Mouse (Mus musculus): ENCODE results near the gene Tex45. TPM values are rescaled to one million over a fixed set of nuclear protein-coding genes. Genes with fewer than 3 reads are reported as not detected.

Gene Tex45
- polyA plus RNA-seq, 1 experiment = not detected

DNA sequence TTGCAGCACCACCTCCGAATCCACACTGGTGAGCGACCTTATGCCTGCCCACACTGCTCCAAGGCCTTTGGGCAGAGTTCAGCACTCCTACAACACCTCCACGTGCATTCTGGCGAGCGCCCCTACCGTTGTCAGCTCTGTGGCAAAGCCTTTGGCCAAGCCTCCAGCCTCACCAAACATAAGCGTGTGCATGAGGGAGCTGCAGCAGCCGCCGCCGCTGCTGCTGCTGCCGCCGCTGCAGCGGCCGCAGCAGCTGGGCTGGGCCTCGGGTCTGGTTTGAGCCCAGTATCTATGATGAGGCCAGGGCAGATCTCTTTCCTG, 25.7 kb downstream of the Tex45 start:
- Histone ChIP-seq H3K4me3 (replicated peaks) (no peak overlapping the region), H3K9me3 (ENCODE audit: control insufficient read depth, low read length) (peaks cover 10% of the 10 kb centered on the region), H3K27me3 (ENCODE audit: control insufficient read depth) (peaks cover 24% of the 10 kb centered on the region), H3K36me3 (ENCODE audit: control insufficient read depth) (peaks cover 10% of the 10 kb centered on the region), H3K4me1 (ENCODE audit: control insufficient read depth) (peaks cover 51% of the 10 kb centered on the region)
- TF ChIP-seq TAL1 (IDR thresholded peaks at IDR 0.05; ENCODE audit: low read length) = no peak
- no peak for TF ChIP-seq GATA1 (IDR thresholded peaks at IDR 0.05; ENCODE audit: low read length)

DNA sequence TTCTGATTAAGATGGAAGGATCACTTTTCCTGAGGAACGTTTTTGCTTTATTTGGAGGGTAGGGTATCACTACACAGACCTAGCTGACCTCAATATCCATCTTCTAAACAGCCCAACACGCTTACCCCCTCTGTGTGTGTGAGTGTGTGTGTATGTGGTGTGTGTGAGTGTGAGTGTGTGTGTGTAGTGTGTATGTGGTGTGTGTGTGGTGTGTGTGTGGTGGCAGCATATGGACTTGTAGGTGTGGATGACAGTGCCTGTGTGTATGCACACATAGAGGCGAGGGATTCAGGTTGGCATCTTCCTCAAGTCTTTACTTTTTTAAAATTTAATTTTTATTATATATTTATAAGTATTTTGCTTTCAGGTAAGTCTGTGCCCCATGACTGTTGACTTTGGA, 27.9 kb downstream of the Tex45 start:
- peaks cover 10% of the 10 kb centered on the region for H3K36me3 ChIP-seq (ENCODE audit: control insufficient read depth)
- TF ChIP-seq GATA1 (IDR thresholded peaks at IDR 0.05; ENCODE audit: low read length) (no peak), TAL1 (IDR thresholded peaks at IDR 0.05; ENCODE audit: low read length) (no peak)
- no peak overlapping the region for H3K4me3 ChIP-seq (replicated peaks)
- H3K9me3 ChIP-seq (ENCODE audit: control insufficient read depth, low read length) = peaks cover 10% of the 10 kb centered on the region
- peaks cover 53% of the 10 kb centered on the region for H3K4me1 ChIP-seq (ENCODE audit: control insufficient read depth)
- H3K27me3 ChIP-seq (ENCODE audit: control insufficient read depth) = peaks cover 5% of the 10 kb centered on the region

DNA sequence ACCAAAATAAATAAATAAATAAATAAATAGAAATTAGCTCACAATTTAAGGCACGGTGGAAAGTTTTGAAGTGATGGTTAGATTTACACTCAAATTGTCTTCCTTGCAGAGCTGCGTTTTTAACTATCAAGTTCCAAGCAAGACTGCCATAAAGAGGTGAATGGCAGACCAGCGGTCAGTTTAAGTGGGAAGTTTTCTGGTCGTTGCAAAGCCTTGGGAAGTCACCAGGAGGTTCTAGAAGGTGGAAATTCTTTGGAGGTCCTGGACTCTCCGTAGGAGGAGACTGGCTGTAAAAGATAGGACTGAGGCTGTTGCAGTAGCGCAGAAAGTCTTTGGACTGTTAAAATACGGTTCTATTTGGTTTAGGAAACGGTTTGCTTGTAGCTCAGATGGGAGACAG, 29.1 kb downstream of the Tex45 start:
- peaks cover 42% of the 10 kb centered on the region for H3K4me1 ChIP-seq (ENCODE audit: control insufficient read depth)
- TF ChIP-seq TAL1 (IDR thresholded peaks at IDR 0.05; ENCODE audit: low read length) (no peak), GATA1 (IDR thresholded peaks at IDR 0.05; ENCODE audit: low read length) (no peak)
- peak overlapping the region; percentile 89 for H3K4me3 ChIP-seq (replicated peaks)
- no peaks in the 10 kb centered on the region; the same call in 1 of the 2 replicates for H3K27me3 ChIP-seq (ENCODE audit: control insufficient read depth)
- peaks cover 10% of the 10 kb centered on the region for H3K9me3 ChIP-seq (ENCODE audit: control insufficient read depth, low read length)
- peaks cover 12% of the 10 kb centered on the region for H3K36me3 ChIP-seq (ENCODE audit: control insufficient read depth)

DNA sequence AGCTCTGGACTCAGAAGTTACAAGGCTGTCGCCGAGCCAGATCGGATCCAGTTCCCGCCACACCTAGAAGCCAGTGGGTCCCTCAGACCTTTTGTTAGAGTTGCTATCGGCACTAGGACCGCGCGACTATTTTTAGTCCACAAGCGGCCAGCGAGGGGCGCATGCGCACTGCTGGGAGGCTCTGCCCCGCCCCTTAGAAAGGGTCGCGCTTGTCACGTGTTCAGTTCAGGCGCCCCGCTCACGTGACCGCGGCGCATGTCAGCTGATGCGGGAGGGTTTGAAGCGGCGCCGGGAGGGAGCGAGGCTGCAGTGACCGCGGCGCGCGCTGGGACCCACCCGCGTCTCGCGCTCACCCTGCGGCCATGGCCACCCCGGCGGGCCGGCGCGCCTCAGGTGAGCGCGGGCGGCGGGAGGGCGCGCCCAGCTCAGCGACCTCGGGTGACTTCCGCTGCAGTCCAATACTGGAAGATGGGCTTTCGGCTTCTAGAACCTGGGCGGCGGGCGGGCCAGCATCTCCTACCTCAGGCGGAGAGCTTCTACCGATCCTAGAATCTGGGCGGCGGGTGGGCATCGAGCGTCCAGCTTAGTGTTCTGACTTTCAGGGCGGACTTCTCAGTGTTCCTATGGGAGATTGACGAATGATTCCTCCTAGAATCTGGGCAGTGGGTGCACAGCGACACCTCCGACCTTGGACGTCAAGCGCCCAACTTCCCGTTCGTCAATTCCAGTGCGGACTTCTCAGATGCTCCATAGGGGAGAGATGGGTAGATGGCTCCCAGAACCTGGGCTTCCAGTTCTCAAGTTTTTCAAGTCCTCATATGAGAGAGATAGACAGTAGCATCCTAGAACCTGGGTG, 29.8 kb downstream of the Tex45 start, which contains the start of gene Mcoln1:
Mcoln1 (plus strand) TSS at position 223 of the 856 bp plus-strand sequence.
- peak within 1 kb of the TSS; percentile 89 for H3K4me3 ChIP-seq (replicated peaks)
- no peaks in the 10 kb centered on the region; the same call in 1 of the 2 replicates for H3K27me3 ChIP-seq (ENCODE audit: control insufficient read depth)
- peaks cover 10% of the 10 kb centered on the region for H3K9me3 ChIP-seq (ENCODE audit: control insufficient read depth, low read length)
- TF ChIP-seq TAL1 (IDR thresholded peaks at IDR 0.05; ENCODE audit: low read length) = no peak
- TF ChIP-seq GATA1 (IDR thresholded peaks at IDR 0.05; ENCODE audit: low read length) = no peak
- H3K36me3 ChIP-seq (ENCODE audit: control insufficient read depth) = peaks cover 16% of the 10 kb centered on the region
- peaks cover 41% of the 10 kb centered on the region for H3K4me1 ChIP-seq (ENCODE audit: control insufficient read depth)

DNA sequence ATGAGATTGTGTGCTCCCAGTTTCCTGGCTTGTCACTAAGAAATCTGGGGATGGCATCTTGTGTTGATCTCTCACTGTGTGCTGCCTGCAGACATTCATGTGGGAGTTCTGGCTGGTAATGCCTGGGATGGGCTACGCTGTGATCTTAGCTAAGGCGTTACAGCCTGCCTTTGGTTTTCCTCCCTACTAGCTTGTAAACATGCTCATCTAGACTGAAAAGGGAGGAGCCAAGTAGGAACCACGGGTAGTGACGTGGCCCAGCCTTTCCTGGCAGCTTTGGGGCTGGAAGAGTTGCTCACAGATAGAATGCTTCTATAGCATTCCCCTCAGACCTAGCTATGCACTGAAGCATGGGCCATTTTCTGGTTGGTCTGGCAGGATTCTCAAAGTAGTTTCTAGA, 31.6 kb downstream of the Tex45 start:
- no peak overlapping the region for H3K4me3 ChIP-seq (replicated peaks)
- no peaks in the 10 kb centered on the region for H3K9me3 ChIP-seq (ENCODE audit: control insufficient read depth, low read length)
- H3K36me3 ChIP-seq (ENCODE audit: control insufficient read depth) = peaks cover 24% of the 10 kb centered on the region
- H3K27me3 ChIP-seq (ENCODE audit: control insufficient read depth) = no peaks in the 10 kb centered on the region
- TF ChIP-seq TAL1 (IDR thresholded peaks at IDR 0.05; ENCODE audit: low read length) (no peak), GATA1 (IDR thresholded peaks at IDR 0.05; ENCODE audit: low read length) (no peak)
- peaks cover 35% of the 10 kb centered on the region for H3K4me1 ChIP-seq (ENCODE audit: control insufficient read depth)

DNA sequence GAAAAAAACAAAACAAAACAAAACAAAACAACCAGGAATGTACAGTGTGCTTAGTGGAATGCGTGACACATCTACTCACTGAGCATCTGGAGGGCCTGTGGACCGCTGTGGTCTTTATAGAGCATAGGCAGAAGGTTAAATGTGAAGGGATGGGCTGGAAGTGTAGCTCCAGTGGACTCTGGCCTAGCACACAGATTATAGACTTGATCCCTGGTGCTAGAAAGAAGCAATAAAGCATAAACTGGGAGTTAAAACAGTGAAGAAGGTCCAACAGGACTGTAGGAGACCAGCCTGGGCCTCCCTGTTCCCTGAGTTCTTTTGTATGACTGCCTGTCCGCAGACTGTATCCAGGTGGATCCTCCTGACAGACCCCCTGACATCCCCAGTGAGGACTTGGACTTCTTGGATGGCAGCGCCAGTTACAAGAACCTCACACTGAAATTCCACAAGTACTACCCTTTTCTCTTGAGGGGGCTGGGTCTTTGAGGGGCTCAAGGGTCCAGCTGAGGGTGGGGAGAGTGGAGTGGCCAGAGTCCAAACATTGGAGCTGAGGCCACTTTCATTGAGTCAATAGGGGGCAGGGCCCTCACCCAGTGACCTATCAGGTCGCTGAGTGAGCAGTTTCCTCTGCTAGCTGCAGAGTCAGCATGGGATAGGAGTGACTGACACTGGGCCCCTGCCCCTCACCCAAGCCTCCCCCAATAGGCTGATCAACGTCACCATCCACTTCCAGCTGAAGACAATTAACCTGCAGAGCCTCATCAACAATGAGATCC, 37.5 kb downstream of the Tex45 start:
- Histone ChIP-seq H3K36me3 (ENCODE audit: control insufficient read depth) (peaks cover 75% of the 10 kb centered on the region), H3K9me3 (ENCODE audit: control insufficient read depth, low read length) (no peaks in the 10 kb centered on the region), H3K4me1 (ENCODE audit: control insufficient read depth) (peaks cover 7% of the 10 kb centered on the region), H3K4me3 (replicated peaks) (no peak overlapping the region), H3K27me3 (ENCODE audit: control insufficient read depth) (no peaks in the 10 kb centered on the region)
- no peak for TF ChIP-seq GATA1 (IDR thresholded peaks at IDR 0.05; ENCODE audit: low read length)

DNA sequence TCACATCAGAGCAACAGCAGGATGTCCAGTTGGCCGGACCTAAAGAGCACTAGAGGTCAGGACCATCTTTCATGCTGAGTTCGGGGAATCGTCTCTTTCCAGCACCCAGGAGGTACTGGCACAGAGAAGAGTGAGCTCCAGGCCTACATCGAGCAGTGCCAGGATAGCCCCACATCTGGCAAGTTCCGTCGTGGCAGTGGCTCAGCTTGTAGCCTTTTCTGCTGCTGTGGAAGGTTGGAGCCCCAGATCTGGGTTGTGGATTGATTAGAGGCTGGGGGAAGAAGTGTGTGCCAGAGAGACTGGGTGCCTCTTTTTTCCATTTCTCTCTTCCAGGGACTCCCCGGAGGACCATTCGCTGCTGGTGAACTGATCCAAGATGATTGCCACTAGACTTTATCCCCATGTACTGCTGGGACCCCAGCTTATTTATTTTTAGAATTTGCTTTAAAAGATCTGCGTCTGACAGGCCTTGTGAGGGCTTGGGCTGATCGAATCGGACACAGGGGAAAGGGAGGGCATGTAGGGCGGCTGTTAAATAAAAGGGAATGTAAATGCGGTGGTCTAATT, 44.1 kb downstream of the Tex45 start:
- Histone ChIP-seq H3K27me3 (ENCODE audit: control insufficient read depth) (no peaks in the 10 kb centered on the region), H3K9me3 (ENCODE audit: control insufficient read depth, low read length) (no peaks in the 10 kb centered on the region), H3K4me3 (replicated peaks) (peak overlapping the region; percentile 86), H3K36me3 (ENCODE audit: control insufficient read depth) (peaks cover 54% of the 10 kb centered on the region), H3K4me1 (ENCODE audit: control insufficient read depth) (peaks cover 52% of the 10 kb centered on the region)
- TF ChIP-seq TAL1 (IDR thresholded peaks at IDR 0.05; ENCODE audit: low read length) (no peak), GATA1 (IDR thresholded peaks at IDR 0.05; ENCODE audit: low read length) (no peak)

DNA sequence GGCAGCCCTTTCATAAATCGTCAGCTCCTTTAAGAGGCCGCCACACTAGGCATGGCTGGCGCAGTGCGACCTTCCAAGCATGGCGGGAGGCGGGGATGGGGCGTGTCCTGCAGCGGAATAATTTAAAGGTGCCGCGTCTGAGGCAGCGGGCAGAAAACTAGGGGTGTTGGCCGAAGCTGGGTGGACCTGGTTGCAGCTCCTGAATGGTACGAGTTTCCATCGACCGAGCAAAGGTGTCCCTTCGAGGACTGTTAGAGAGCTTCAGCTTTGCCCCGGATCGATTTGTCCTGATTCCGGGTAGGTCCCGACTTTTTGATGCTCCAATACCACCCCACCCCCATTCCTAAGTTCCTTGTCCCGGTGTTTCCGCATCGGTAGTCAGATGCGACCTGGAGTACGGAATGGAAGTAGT, 44.6 kb downstream of the Tex45 start, which contains the start of gene Pnpla6:
Pnpla6 (plus strand) TSS at position 125 of the 412 bp plus-strand sequence.
- no peaks in the 10 kb centered on the region for H3K27me3 ChIP-seq (ENCODE audit: control insufficient read depth)
- peak within 1 kb of the TSS; percentile 86 for H3K4me3 ChIP-seq (replicated peaks)
- H3K9me3 ChIP-seq (ENCODE audit: control insufficient read depth, low read length) = no peaks in the 10 kb centered on the region
- peaks cover 52% of the 10 kb centered on the region for H3K36me3 ChIP-seq (ENCODE audit: control insufficient read depth)
- peaks cover 57% of the 10 kb centered on the region for H3K4me1 ChIP-seq (ENCODE audit: control insufficient read depth)
- TF ChIP-seq GATA1 (IDR thresholded peaks at IDR 0.05; ENCODE audit: low read length) = no peak
- TF ChIP-seq TAL1 (IDR thresholded peaks at IDR 0.05; ENCODE audit: low read length) = no peak
